Mouse (Mus musculus): ENCODE data around the gene Map1s. TPM values are rescaled to one million over a fixed set of nuclear protein-coding genes. Genes with fewer than 3 reads are reported as not detected.

Map1s gene
- polyA plus RNA-seq, 1 experiment from 2014 or later: 69.2 TPM

GRCm38 (mm10) chr8:70868559-70869198 is 37.1 kb upstream of the Map1s start:
- Histone ChIP-seq H3K36me3 (replicated peaks) (no peaks in the 10 kb centered on the region), H3K9ac (peak overlapping the region; percentile 25), H3K9me3 (no peaks in the 10 kb centered on the region), H3K4me2 (peak overlapping the region; percentile 30), H3K4me1 (peaks cover 66% of the 10 kb centered on the region), H3K4me3 (no peak overlapping the region; the same call in 1 of the 2 replicates), H3K27ac (peak overlapping the region; percentile 79), H3K27me3 (replicated peaks) (no peaks in the 10 kb centered on the region)
- WGBS: 16% methylated on average over 40 of the region's 40 CpGs
- ATAC-seq (replicated peaks): no peak

GRCm38 (mm10) chr8:70869199-70869571 is 36.5 kb upstream of the Map1s start:
- Histone ChIP-seq H3K27me3 (replicated peaks) (no peaks in the 10 kb centered on the region), H3K9ac (peak overlapping the region; percentile 25), H3K4me2 (peak overlapping the region; percentile 30), H3K4me1 (peaks cover 66% of the 10 kb centered on the region), H3K9me3 (no peaks in the 10 kb centered on the region), H3K27ac (peak overlapping the region; percentile 79), H3K4me3 (no peak overlapping the region; the same call in 1 of the 2 replicates), H3K36me3 (replicated peaks) (no peaks in the 10 kb centered on the region)
- 31% methylated on average over 5 of the region's 5 CpGs for WGBS
- no peak for ATAC-seq (replicated peaks)

- peak overlapping the region; percentile 30 for H3K4me2 ChIP-seq
- H3K9me3 ChIP-seq: no peaks in the 10 kb centered on the region
- no peaks in the 10 kb centered on the region for H3K36me3 ChIP-seq (replicated peaks)
- H3K9ac ChIP-seq: no peak overlapping the region; the same call in 1 of the 2 replicates
- no peaks in the 10 kb centered on the region for H3K27me3 ChIP-seq (replicated peaks)
- peak; percentile 7; the same call in 1 of the 2 replicates for ATAC-seq (replicated peaks)
- peak overlapping the region; percentile 79 for H3K27ac ChIP-seq
- no peak overlapping the region for H3K4me3 ChIP-seq
- H3K4me1 ChIP-seq: peaks cover 61% of the 10 kb centered on the region
- WGBS: 47% methylated on average over 16 of the region's 16 CpGs
Observed at GRCm38 (mm10) chr8:70869601-70870041, 36.1 kb upstream of the Map1s start.

DNA sequence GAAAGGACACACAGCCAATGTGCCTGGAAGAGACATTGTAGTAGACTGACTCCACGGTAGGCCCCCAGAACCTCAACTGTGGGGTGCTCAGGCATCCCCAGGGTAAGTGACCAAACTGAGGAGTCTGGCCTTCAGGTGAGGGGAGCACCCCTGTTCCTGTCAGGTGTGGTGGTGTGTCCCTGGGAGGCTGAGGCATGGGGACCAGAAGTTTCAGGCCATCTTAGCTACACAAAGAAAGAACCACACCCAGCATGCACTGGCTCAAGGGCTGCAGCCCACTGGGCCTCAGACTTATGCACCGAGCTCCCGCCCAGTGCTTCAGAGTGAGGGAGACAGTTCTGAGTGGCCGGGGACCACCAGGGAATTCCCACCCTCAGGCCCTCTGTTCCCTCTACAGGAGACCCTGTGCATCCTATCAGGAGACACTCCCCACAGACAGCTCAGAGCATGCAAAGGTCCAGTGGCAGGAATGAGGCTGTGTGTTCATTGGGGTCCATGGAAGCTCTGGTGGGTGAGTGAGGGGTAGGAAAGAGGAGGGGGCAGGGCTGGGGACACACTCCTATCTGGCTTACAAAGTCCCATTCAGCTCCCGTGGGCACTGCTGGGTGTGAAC is 34.4 kb upstream of the Map1s start:
- no peak overlapping the region for H3K4me2 ChIP-seq
- H3K4me1 ChIP-seq: peaks cover 49% of the 10 kb centered on the region
- 84% methylated on average over 5 of the region's 5 CpGs for WGBS
- no peaks in the 10 kb centered on the region for H3K27me3 ChIP-seq (replicated peaks)
- no peaks in the 10 kb centered on the region for H3K36me3 ChIP-seq (replicated peaks)
- H3K9ac ChIP-seq: no peak overlapping the region
- H3K27ac ChIP-seq: no peak overlapping the region
- no peaks in the 10 kb centered on the region for H3K9me3 ChIP-seq
- no peak overlapping the region for H3K4me3 ChIP-seq
- no peak for ATAC-seq (replicated peaks)

DNA sequence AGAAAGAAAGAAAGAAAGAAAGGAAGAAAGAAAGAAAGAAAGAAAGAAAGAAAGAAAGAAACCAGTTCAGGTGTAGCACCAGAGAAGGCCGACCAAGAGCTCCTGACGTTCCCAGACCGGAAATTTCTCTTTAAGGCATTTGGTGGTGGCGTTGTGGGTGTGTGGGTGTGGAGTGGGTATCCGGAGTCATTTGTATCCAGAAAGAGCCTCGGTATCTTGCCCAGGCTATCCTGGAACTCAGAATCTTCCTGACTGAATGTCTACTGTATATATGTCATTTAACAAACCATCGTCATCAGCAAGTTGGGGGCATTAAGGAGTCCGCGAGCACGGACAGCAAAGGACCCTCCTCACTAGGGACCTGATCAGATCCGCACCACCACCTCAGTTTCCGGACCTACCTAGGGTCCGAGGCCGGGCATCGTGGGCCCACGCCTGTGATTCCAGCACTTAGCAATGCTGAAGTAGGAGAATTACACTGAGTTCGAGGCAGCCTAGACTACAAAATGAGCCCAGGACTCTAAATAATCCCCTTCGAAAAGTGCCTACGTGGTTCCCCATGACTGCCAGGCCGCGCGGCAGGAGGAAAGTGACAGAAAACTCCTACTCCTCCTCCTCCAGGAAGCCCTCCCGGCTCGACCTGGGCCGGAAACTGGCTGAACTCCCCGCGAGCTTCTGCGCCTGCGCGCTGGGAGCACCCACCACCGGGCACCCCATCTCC is 32.9 kb upstream of the Map1s start:
- peak overlapping the region; percentile 87 for H3K4me2 ChIP-seq
- peak; percentile 3; the same call in 1 of the 2 replicates for ATAC-seq (replicated peaks)
- H3K27me3 ChIP-seq (replicated peaks): no peaks in the 10 kb centered on the region
- peak overlapping the region; percentile 50 for H3K4me3 ChIP-seq
- H3K4me1 ChIP-seq: peaks cover 41% of the 10 kb centered on the region
- H3K27ac ChIP-seq: peak overlapping the region; percentile 90
- no peaks in the 10 kb centered on the region for H3K36me3 ChIP-seq (replicated peaks)
- peak overlapping the region; percentile 49 for H3K9ac ChIP-seq
- 6% methylated on average over 31 of the region's 31 CpGs for WGBS
- no peaks in the 10 kb centered on the region for H3K9me3 ChIP-seq

- Histone ChIP-seq H3K4me2 (peak within 1 kb of the TSS; percentile 87), H3K4me3 (peak within 1 kb of the TSS; percentile 50), H3K9me3 (no peaks in the 10 kb centered on the region), H3K27ac (peak within 1 kb of the TSS; percentile 90), H3K9ac (peak within 1 kb of the TSS; percentile 49), H3K27me3 (replicated peaks) (no peaks in the 10 kb centered on the region), H3K4me1 (peaks cover 35% of the 10 kb centered on the region), H3K36me3 (replicated peaks) (no peaks in the 10 kb centered on the region)
- ATAC-seq (replicated peaks): peak; percentile 87
- 1% methylated on average over 46 of the region's 46 CpGs for WGBS
Observed at GRCm38 (mm10) chr8:70873364-70873985, 32.3 kb upstream of the Map1s start, which contains the start of gene Ccdc124. Ccdc124 (minus strand) TSS chr8:70873935.

DNA sequence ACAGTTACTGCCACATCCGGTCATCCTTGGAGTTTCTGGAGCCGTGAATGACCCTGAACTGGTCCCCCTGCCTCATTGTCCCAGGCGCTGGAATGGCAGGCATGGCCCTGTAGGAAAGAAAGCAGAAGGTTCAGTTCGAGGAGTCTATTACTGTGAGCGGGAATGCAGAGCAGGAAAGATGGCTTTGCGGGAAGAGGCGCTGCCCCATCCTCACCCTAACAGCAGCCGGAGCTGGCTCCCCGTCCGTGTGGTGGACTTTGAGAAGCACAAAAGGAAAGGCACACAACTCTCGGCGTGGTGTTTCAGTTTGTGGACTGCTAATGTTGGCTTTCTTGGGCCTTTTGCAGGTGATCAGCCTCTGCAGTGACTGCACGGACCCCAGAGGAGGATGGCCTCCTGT is 31.3 kb upstream of the Map1s start:
- no peaks in the 10 kb centered on the region for H3K9me3 ChIP-seq
- WGBS: 91% methylated on average over 13 of the region's 13 CpGs
- H3K27me3 ChIP-seq (replicated peaks): no peaks in the 10 kb centered on the region
- no peaks in the 10 kb centered on the region for H3K36me3 ChIP-seq (replicated peaks)
- ATAC-seq (replicated peaks): no peak
- no peak overlapping the region for H3K9ac ChIP-seq
- peaks cover 25% of the 10 kb centered on the region for H3K4me1 ChIP-seq
- H3K4me2 ChIP-seq: no peak overlapping the region
- no peak overlapping the region for H3K4me3 ChIP-seq
- peak overlapping the region; percentile 90; the same call in 1 of the 2 replicates for H3K27ac ChIP-seq

DNA sequence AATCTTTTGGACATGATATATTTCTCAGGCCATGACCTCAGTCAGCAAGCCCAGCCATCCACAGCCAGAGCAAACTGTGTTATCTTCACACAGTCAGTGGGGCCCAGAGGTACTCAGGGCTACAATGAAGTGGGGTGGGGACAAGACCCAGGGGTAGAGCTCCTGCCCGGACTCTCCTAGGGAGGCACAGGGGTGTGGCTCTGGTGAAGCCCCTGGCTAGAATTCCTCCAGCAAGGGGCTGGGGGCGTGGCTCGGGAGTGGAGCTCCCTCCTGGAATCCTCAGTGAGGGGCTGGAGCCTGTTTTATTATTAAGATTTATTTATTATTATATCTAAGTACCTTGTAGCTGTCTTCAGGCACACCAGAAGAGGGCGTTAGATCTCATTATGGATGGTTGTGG is 29.4 kb upstream of the Map1s start:
- peaks cover 23% of the 10 kb centered on the region for H3K4me1 ChIP-seq
- no peak for ATAC-seq (replicated peaks)
- H3K4me3 ChIP-seq: no peak overlapping the region
- H3K9me3 ChIP-seq: no peaks in the 10 kb centered on the region
- H3K36me3 ChIP-seq (replicated peaks): no peaks in the 10 kb centered on the region
- H3K9ac ChIP-seq: no peak overlapping the region
- H3K27ac ChIP-seq: no peak overlapping the region
- H3K27me3 ChIP-seq (replicated peaks): 0 out of 2 replicates have a peak, but pooled peaks cover 3% of the 10 kb centered on the region
- 72% methylated on average over 4 of the region's 4 CpGs for WGBS
- H3K4me2 ChIP-seq: no peak overlapping the region

DNA sequence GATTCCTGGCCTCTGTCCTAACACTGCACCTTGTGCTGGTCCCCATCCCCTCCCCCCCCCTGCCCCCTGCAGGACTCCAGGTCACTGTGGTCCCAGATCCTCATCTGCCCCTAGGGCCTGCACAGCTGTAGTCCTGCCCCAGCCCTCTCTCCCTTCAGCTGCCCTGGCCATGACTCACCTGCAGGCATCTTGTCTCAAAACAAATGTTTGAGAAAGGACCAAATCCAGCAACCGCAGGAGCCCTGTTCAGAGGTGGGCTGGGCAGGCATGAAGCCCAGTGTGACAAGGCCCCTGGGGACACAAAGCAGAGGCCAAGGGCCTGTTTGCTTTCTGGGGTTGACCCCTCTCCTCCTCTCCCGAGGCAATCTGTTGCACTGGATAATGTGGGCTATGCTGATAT is 27.6 kb upstream of the Map1s start:
- peaks cover 9% of the 10 kb centered on the region; the same call in 1 of the 2 replicates for H3K4me1 ChIP-seq
- H3K4me3 ChIP-seq: no peak overlapping the region
- 0 out of 2 replicates have a peak, but pooled peaks cover 3% of the 10 kb centered on the region for H3K27me3 ChIP-seq (replicated peaks)
- no peaks in the 10 kb centered on the region for H3K9me3 ChIP-seq
- no peak for ATAC-seq (replicated peaks)
- WGBS: 48% methylated on average over 2 of the region's 2 CpGs
- no peaks in the 10 kb centered on the region for H3K36me3 ChIP-seq (replicated peaks)
- H3K4me2 ChIP-seq: no peak overlapping the region
- H3K9ac ChIP-seq: no peak overlapping the region
- H3K27ac ChIP-seq: no peak overlapping the region

DNA sequence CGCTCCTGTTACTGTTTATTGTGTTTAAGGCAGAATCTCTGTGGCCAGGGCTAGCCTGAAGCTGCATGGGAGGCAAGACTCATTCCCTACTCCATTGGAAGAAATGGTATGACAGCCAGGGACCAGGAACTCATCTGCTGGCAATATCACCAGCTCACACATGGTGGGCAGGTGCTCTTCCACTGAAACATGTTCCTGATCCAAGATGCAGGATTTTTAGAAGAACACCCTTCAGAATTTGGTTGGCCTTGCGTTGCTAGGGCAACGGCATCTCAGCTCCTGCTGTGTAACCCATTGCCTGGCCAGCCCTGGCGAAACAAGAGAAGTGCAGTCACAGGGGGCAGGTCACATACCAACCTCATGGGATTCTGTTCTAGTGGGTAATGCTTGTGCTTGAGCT is 26.2 kb upstream of the Map1s start:
- WGBS: 44% methylated on average over 4 of the region's 4 CpGs
- Histone ChIP-seq H3K36me3 (replicated peaks) (no peaks in the 10 kb centered on the region), H3K4me1 (peaks cover 3% of the 10 kb centered on the region; the same call in 1 of the 2 replicates), H3K27ac (no peak overlapping the region), H3K27me3 (replicated peaks) (0 out of 2 replicates have a peak, but pooled peaks cover 3% of the 10 kb centered on the region), H3K9ac (no peak overlapping the region), H3K4me2 (no peak overlapping the region), H3K9me3 (no peaks in the 10 kb centered on the region), H3K4me3 (no peak overlapping the region)
- no peak for ATAC-seq (replicated peaks)

- no peaks in the 10 kb centered on the region for H3K36me3 ChIP-seq (replicated peaks)
- H3K4me2 ChIP-seq: no peak overlapping the region
- no peak overlapping the region for H3K9ac ChIP-seq
- 0 out of 2 replicates have a peak, but pooled peaks cover 3% of the 10 kb centered on the region for H3K27me3 ChIP-seq (replicated peaks)
- no peak for ATAC-seq (replicated peaks)
- H3K4me1 ChIP-seq: peaks cover 3% of the 10 kb centered on the region; the same call in 1 of the 2 replicates
- 11% methylated on average over 4 of the region's 4 CpGs for WGBS
- H3K4me3 ChIP-seq: no peak overlapping the region
- no peaks in the 10 kb centered on the region for H3K9me3 ChIP-seq
- H3K27ac ChIP-seq: no peak overlapping the region
Observed at GRCm38 (mm10) chr8:70880126-70880525, 25.6 kb upstream of the Map1s start.

GRCm38 (mm10) chr8:70880546-70880945 is 25.2 kb upstream of the Map1s start:
- H3K36me3 ChIP-seq (replicated peaks): no peaks in the 10 kb centered on the region
- H3K4me2 ChIP-seq: no peak overlapping the region
- H3K4me1 ChIP-seq: peaks cover 3% of the 10 kb centered on the region; the same call in 1 of the 2 replicates
- WGBS: 32% methylated on average over 11 of the region's 11 CpGs
- H3K27ac ChIP-seq: no peak overlapping the region
- H3K9ac ChIP-seq: no peak overlapping the region
- H3K27me3 ChIP-seq (replicated peaks): 0 out of 2 replicates have a peak, but pooled peaks cover 3% of the 10 kb centered on the region
- H3K4me3 ChIP-seq: no peak overlapping the region
- no peak for ATAC-seq (replicated peaks)
- H3K9me3 ChIP-seq: no peaks in the 10 kb centered on the region
